Mouse (Mus musculus) 3T3-L1 (cell line): ENCODE measurements around the gene Gm21739.
"Not testable (repeated sequence)": the region's sequence is repeated elsewhere in the genome, so short reads cannot be mapped to it uniquely, and the experiment has no call there.

Experiments used
- DNase-seq: peaks from one replicate; pipeline ENCODE4 v3.0.0-alpha.2; 2015; ENCODE audit warnings: low read depth, low spot score

The Gm21739 gene

DNA sequence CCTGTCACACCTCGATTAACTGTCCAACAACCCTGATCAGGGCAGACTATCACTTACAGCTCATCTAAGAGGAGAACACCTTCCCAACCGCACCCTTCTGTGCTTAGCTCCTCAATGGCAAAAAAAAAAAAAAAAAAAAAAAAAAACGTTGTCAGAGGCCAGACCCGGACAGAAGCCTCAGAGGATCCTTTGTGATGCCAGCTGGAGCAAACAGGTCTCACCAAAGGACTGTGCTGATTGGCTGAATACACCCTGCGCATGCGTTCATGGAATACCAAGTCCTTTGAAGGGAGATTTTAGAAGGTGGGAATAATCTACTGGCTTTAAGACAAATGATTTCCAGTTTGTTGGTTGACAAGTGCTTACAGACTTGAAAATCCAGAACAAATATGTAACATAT lies at the start of gene Gm21739:
Gene Gm21739 (minus strand): TSS at position 101 of the 400 bp plus-strand sequence.
- not testable (repeated sequence) for DNase-seq
